Mouse (Mus musculus) layer of hippocampus, postnatal 10 days (tissue): Measurements from ENCODE around the gene 1810013L24Rik. TPM values are rescaled to one million over a fixed set of nuclear protein-coding genes. Genes with fewer than 3 reads are reported as not detected.

Experiments
- DNase-seq, 2 experiments: peaks; one replicate each; pipeline ENCODE4 v3.0.0; 2021; ENCODE audit warnings: low spot score in 2 of 2
- total RNA-seq, 2 experiments: library from RNA; stranded (reverse); gene quantifications; 2 replicates each; pipeline ENCODE4 v1.2.3; 2021

1810013L24Rik gene
- total RNA-seq, 2 experiments from 2014 or later: 119 to 135 TPM

GRCm38 (mm10) chr16:8831241-8831640, 1.3 kb downstream of the 1810013L24Rik start:
- DNase-seq: no peak

GRCm38 (mm10) chr16:8836876-8837275, 7.0 kb downstream of the 1810013L24Rik start:
- no peak for DNase-seq

GRCm38 (mm10) chr16:8837595-8837994, 7.7 kb downstream of the 1810013L24Rik start:
- DNase-seq: no peak

- no peak for DNase-seq
Measured at GRCm38 (mm10) chr16:8838921-8839320, 9.0 kb downstream of the 1810013L24Rik start.

GRCm38 (mm10) chr16:8840557-8840956, 10.7 kb downstream of the 1810013L24Rik start:
- DNase-seq: no peak

GRCm38 (mm10) chr16:8842962-8843361, 13.1 kb downstream of the 1810013L24Rik start:
- no peak for DNase-seq

GRCm38 (mm10) chr16:8843580-8844175, 13.8 kb downstream of the 1810013L24Rik start:
- no peak for DNase-seq

GRCm38 (mm10) chr16:8845986-8846385, 16.1 kb downstream of the 1810013L24Rik start:
- DNase-seq: no peak

- no peak for DNase-seq
Measured at GRCm38 (mm10) chr16:8848309-8849068, 18.6 kb downstream of the 1810013L24Rik start.

GRCm38 (mm10) chr16:8849929-8850328, 20.0 kb downstream of the 1810013L24Rik start:
- no peak for DNase-seq

- DNase-seq: no peak
Measured at GRCm38 (mm10) chr16:8855143-8855542, 25.2 kb downstream of the 1810013L24Rik start.

GRCm38 (mm10) chr16:8856820-8857219, 26.9 kb downstream of the 1810013L24Rik start:
- DNase-seq: no peak

GRCm38 (mm10) chr16:8862336-8862987, 32.6 kb downstream of the 1810013L24Rik start:
- no peak for DNase-seq

GRCm38 (mm10) chr16:8864223-8864631, 34.3 kb downstream of the 1810013L24Rik start:
- DNase-seq: no peak

- no peak for DNase-seq
Measured at GRCm38 (mm10) chr16:8867406-8867955, 37.6 kb downstream of the 1810013L24Rik start.

GRCm38 (mm10) chr16:8868506-8868905, 38.6 kb downstream of the 1810013L24Rik start:
- DNase-seq: no peak

- DNase-seq: peak; percentile 78 to 83
Measured at GRCm38 (mm10) chr16:8869715-8870114, 39.8 kb downstream of the 1810013L24Rik start.

GRCm38 (mm10) chr16:8871376-8871775, 41.5 kb downstream of the 1810013L24Rik start:
- no peak for DNase-seq

GRCm38 (mm10) chr16:8872019-8872418, 42.1 kb downstream of the 1810013L24Rik start:
- DNase-seq: no peak

- no peak for DNase-seq
Measured at GRCm38 (mm10) chr16:8872486-8872885, 42.6 kb downstream of the 1810013L24Rik start.

- DNase-seq: no peak
Measured at GRCm38 (mm10) chr16:8880076-8880475, 50.2 kb downstream of the 1810013L24Rik start.
